Mouse (Mus musculus) midbrain, embryonic 16.5 days (tissue): Measurements from ENCODE around the gene Krt83. TPM values are rescaled to one million over a fixed set of nuclear protein-coding genes. Genes with fewer than 3 reads are reported as not detected.
"Not testable (repeated sequence)": the region's sequence is repeated elsewhere in the genome, so short reads cannot be mapped to it uniquely, and the experiment has no call there.

Source experiments
- ATAC-seq: fragments of 200-750 bp; cut with Nextera tagmentation; 2 replicates; pipeline ENCODE4 v1.8.0; 2017; ENCODE audit warnings: moderate TSS enrichment
- H3K27ac ChIP-seq: fragments of 300-500 bp; sonication (generic); 2 replicates; pipeline ENCODE4 v1.5.1; 2014; ENCODE audit warnings: mild to moderate bottlenecking, low read length, mixed read lengths
- H3K27me3 ChIP-seq: fragments of 300-500 bp; sonication (generic); 2 replicates; pipeline ENCODE4 v1.6.1; 2014; ENCODE audit warnings: low read depth, low read length, mixed read lengths; ENCODE audit not compliant: control insufficient read depth, insufficient read depth
- H3K36me3 ChIP-seq: fragments of 300-500 bp; sonication (generic); 2 replicates; pipeline ENCODE4 v1.6.1; 2014; ENCODE audit warnings: mild to moderate bottlenecking, low read length, moderate library complexity, mixed read lengths; ENCODE audit not compliant: control insufficient read depth, insufficient read depth
- H3K4me1 ChIP-seq: fragments of 300-500 bp; sonication (generic); 2 replicates; pipeline ENCODE4 v1.6.1; 2014; ENCODE audit warnings: mild to moderate bottlenecking, low read length, mixed read lengths; ENCODE audit not compliant: control insufficient read depth, insufficient read depth
- H3K4me2 ChIP-seq: fragments of 300-500 bp; sonication (generic); 2 replicates; pipeline ENCODE4 v1.6.1; 2014; ENCODE audit warnings: mild to moderate bottlenecking, low read length, mixed read lengths
- H3K4me3 ChIP-seq: fragments of 300-500 bp; sonication (generic); 2 replicates; pipeline ENCODE4 v1.5.1; 2014; ENCODE audit warnings: low read depth, mild to moderate bottlenecking, low read length, moderate library complexity, mixed read lengths
- H3K9ac ChIP-seq: fragments of 300-500 bp; sonication (generic); 2 replicates; pipeline ENCODE4 v1.6.1; 2014; ENCODE audit warnings: low read depth, low read length, mixed read lengths
- H3K9me3 ChIP-seq: fragments of 300-500 bp; sonication (generic); replicated peaks from 2 replicates; pipeline ENCODE4 v1.6.1; 2014; ENCODE audit warnings: mild to moderate bottlenecking, low read length, mixed read lengths; ENCODE audit not compliant: control insufficient read depth, poor library complexity, severe bottlenecking
- WGBS: fragments of 180-500 bp; shearing (Covaris S2); extraction: QIAGEN DNeasy Blood & Tissue Kit; methylation state at CpG from one replicate; pipeline ENCODE4 v1.1.7; 2014; 5-methylcytosine and 5-hydroxymethylcytosine counted together
- polyA plus RNA-seq: library from polyadenylated mRNA; unstranded; fragments of >200 nt; fragmentation: Nextera tagmentation; extraction: Ambion mirVana; gene quantifications from 2 replicates; pipeline ENCODE4 v1.2.1, GENCODE M21; 2015

Gene Krt83
- not detected in 2 replicates for polyA plus RNA-seq

- no peaks in the 10 kb centered on the region for H3K9me3 ChIP-seq
- no peaks in the 10 kb centered on the region for H3K27me3 ChIP-seq
- H3K4me2 ChIP-seq = no peak within 1 kb of the TSS
- H3K27ac ChIP-seq = no peak within 1 kb of the TSS
- no peaks in the 10 kb centered on the region for H3K4me1 ChIP-seq
- no peak within 1 kb of the TSS for H3K9ac ChIP-seq
- H3K36me3 ChIP-seq = no peaks in the 10 kb centered on the region
- no peak within 1 kb of the TSS for H3K4me3 ChIP-seq
- no peak for ATAC-seq
- WGBS = 60% methylated on average over 6 of the region's 6 CpGs
These were observed at the start of gene Krt83 for GRCm38 (mm10) chr15:101491431-101491830. Gene Krt83 (minus strand): TSS chr15:101491512.

GRCm38 (mm10) chr15:101538580-101538900, 47.2 kb upstream of the Krt83 start:
- H3K27ac ChIP-seq = no peak overlapping the region
- no peak for ATAC-seq
- H3K9ac ChIP-seq = no peak overlapping the region
- H3K9me3 ChIP-seq = no peaks in the 10 kb centered on the region
- no peaks in the 10 kb centered on the region for H3K27me3 ChIP-seq
- H3K4me1 ChIP-seq = no peaks in the 10 kb centered on the region
- no peaks in the 10 kb centered on the region for H3K36me3 ChIP-seq
- H3K4me3 ChIP-seq = no peak overlapping the region
- 52% methylated on average over 4 of the region's 4 CpGs for WGBS
- H3K4me2 ChIP-seq = no peak overlapping the region

GRCm38 (mm10) chr15:101537864-101538579, 46.7 kb upstream of the Krt83 start:
- WGBS = 38% methylated on average over 7 of the region's 7 CpGs
- no peak for ATAC-seq
- no peaks in the 10 kb centered on the region for H3K9me3 ChIP-seq
- H3K36me3 ChIP-seq = no peaks in the 10 kb centered on the region
- H3K4me1 ChIP-seq = no peaks in the 10 kb centered on the region
- no peak overlapping the region for H3K9ac ChIP-seq
- H3K27ac ChIP-seq = no peak overlapping the region
- H3K27me3 ChIP-seq = no peaks in the 10 kb centered on the region
- H3K4me2 ChIP-seq = no peak overlapping the region
- H3K4me3 ChIP-seq = no peak overlapping the region

- no peaks in the 10 kb centered on the region for H3K27me3 ChIP-seq
- H3K36me3 ChIP-seq = no peaks in the 10 kb centered on the region
- H3K4me3 ChIP-seq = no peak overlapping the region
- no peak for ATAC-seq
- H3K4me1 ChIP-seq = no peaks in the 10 kb centered on the region
- H3K9me3 ChIP-seq = no peaks in the 10 kb centered on the region
- no peak overlapping the region for H3K9ac ChIP-seq
- no peak overlapping the region for H3K4me2 ChIP-seq
- 69% methylated on average over 9 of the region's 9 CpGs for WGBS
- H3K27ac ChIP-seq = no peak overlapping the region
These were observed 44.9 kb upstream of the Krt83 start for GRCm38 (mm10) chr15:101536054-101536850.

GRCm38 (mm10) chr15:101532720-101533119, 41.4 kb upstream of the Krt83 start, which contains the start of gene Krt84:
Gene Krt84 (minus strand): TSS chr15:101532820.
- Histone ChIP-seq H3K36me3 (no peaks in the 10 kb centered on the region), H3K9ac (no peak within 1 kb of the TSS), H3K4me3 (no peak within 1 kb of the TSS), H3K4me1 (no peaks in the 10 kb centered on the region), H3K27me3 (no peaks in the 10 kb centered on the region), H3K4me2 (no peak within 1 kb of the TSS), H3K27ac (no peak within 1 kb of the TSS), H3K9me3 (no peaks in the 10 kb centered on the region)
- no peak for ATAC-seq
- WGBS = 87% methylated on average over 7 of the region's 7 CpGs

GRCm38 (mm10) chr15:101522556-101523232, 31.4 kb upstream of the Krt83 start:
- Histone ChIP-seq H3K4me2 (no peak overlapping the region), H3K9ac (no peak overlapping the region), H3K27ac (no peak overlapping the region), H3K9me3 (no peaks in the 10 kb centered on the region), H3K4me1 (no peaks in the 10 kb centered on the region), H3K4me3 (no peak overlapping the region), H3K36me3 (no peaks in the 10 kb centered on the region), H3K27me3 (0 out of 2 replicates have a peak, but pooled peaks cover 2% of the 10 kb centered on the region)
- 76% methylated on average over 4 of the region's 4 CpGs for WGBS
- no peak for ATAC-seq

GRCm38 (mm10) chr15:101519792-101520191, 28.5 kb upstream of the Krt83 start:
- H3K9me3 ChIP-seq = no peaks in the 10 kb centered on the region

GRCm38 (mm10) chr15:101517161-101517560, 25.8 kb upstream of the Krt83 start, which contains the start of gene Gm49425:
Gene Gm49425 (minus strand): TSS chr15:101517261.
- not testable (repeated sequence) for ATAC-seq, H3K4me1 ChIP-seq, H3K27ac ChIP-seq, H3K9ac ChIP-seq, H3K9me3 ChIP-seq, H3K4me3 ChIP-seq, H3K4me2 ChIP-seq, H3K27me3 ChIP-seq, H3K36me3 ChIP-seq
- 81% methylated on average over 2 of the region's 2 CpGs for WGBS

More at GRCm38 (mm10) chr15:101519792-101520191, 28.5 kb upstream of the Krt83 start:
- Histone ChIP-seq H3K9ac (no peak overlapping the region), H3K27me3 (0 out of 2 replicates have a peak, but pooled peaks cover 2% of the 10 kb centered on the region), H3K4me3 (no peak overlapping the region), H3K4me1 (no peaks in the 10 kb centered on the region), H3K27ac (no peak overlapping the region), H3K4me2 (no peak overlapping the region), H3K36me3 (no peaks in the 10 kb centered on the region)
- WGBS = 9% methylated on average over 2 of the region's 2 CpGs
- ATAC-seq = no peak
